Mouse (Mus musculus) lung, postnatal 0 days (tissue): Measurements from ENCODE around the gene Mt3. TPM values are rescaled to one million over a fixed set of nuclear protein-coding genes. Genes with fewer than 3 reads are reported as not detected.

Experiments
- ATAC-seq: fragments of 200-750 bp; cut with Nextera tagmentation; 2 replicates; pipeline ENCODE4 v1.8.0; 2017; ENCODE audit warnings: moderate library complexity
- DNase-seq: peaks from one replicate; pipeline ENCODE4 v3.0.0-alpha.2; 2016; ENCODE audit warnings: low spot score
- H3K27ac ChIP-seq: fragments of 300-500 bp; sonication (generic); 2 replicates; pipeline ENCODE4 v1.5.1; 2014; ENCODE audit warnings: antibody characterized with exemption, mild to moderate bottlenecking, low read length, mixed read lengths
- H3K27me3 ChIP-seq: fragments of 300-500 bp; sonication (generic); replicated peaks from 2 replicates; pipeline ENCODE4 v1.6.1; 2014; ENCODE audit warnings: low read length, mixed read lengths; ENCODE audit not compliant: insufficient read depth
- H3K36me3 ChIP-seq: fragments of 300-500 bp; sonication (generic); 2 replicates; pipeline ENCODE4 v1.6.1; 2014; ENCODE audit warnings: low read length, mixed read lengths; ENCODE audit not compliant: insufficient read depth
- H3K4me1 ChIP-seq: fragments of 300-500 bp; sonication (generic); 2 replicates; pipeline ENCODE4 v1.6.1; 2014; ENCODE audit warnings: antibody characterized with exemption, low read depth, low read length, mixed read lengths; ENCODE audit not compliant: insufficient read depth
- H3K4me2 ChIP-seq: fragments of 300-500 bp; sonication (generic); replicated peaks from 2 replicates; pipeline ENCODE4 v1.6.1; 2014; ENCODE audit warnings: low read depth, mild to moderate bottlenecking, low read length, moderate library complexity, mixed read lengths
- H3K4me3 ChIP-seq: fragments of 300-500 bp; sonication (generic); 2 replicates; pipeline ENCODE4 v1.5.1; 2014; ENCODE audit warnings: low read depth, low read length
- H3K9ac ChIP-seq: fragments of 300-500 bp; sonication (generic); replicated peaks from 2 replicates; pipeline ENCODE4 v1.6.1; 2014; ENCODE audit warnings: low read depth, mild to moderate bottlenecking
- H3K9me3 ChIP-seq: fragments of 300-500 bp; sonication (generic); 2 replicates; pipeline ENCODE4 v1.6.1; 2016; ENCODE audit warnings: low read length, mixed read lengths
- CTCF ChIP-seq: IDR thresholded peaks from 2 replicates; pipeline ENCODE4 v1.5.1; 2016; ENCODE audit warnings: antibody characterized with exemption, mild to moderate bottlenecking
- EP300 ChIP-seq: IDR thresholded peaks from 2 replicates; pipeline ENCODE4 v1.6.1; 2016; ENCODE audit warnings: antibody characterized with exemption, mild to moderate bottlenecking, control low read depth
- WGBS: fragments of 180-500 bp; shearing (Covaris S2); extraction: QIAGEN DNeasy Blood & Tissue Kit; methylation state at CpG from one replicate; pipeline ENCODE4 v1.1.7; 2014; 5-methylcytosine and 5-hydroxymethylcytosine counted together
- polyA plus RNA-seq: library from polyadenylated mRNA; unstranded; fragments of >200 nt; fragmentation: Nextera tagmentation; extraction: Ambion mirVana; gene quantifications from 2 replicates; pipeline ENCODE4 v1.2.1, GENCODE M21; 2015

Gene Mt3
- polyA plus RNA-seq, 1 experiment from 2014 or later = 2.6 TPM

DNA sequence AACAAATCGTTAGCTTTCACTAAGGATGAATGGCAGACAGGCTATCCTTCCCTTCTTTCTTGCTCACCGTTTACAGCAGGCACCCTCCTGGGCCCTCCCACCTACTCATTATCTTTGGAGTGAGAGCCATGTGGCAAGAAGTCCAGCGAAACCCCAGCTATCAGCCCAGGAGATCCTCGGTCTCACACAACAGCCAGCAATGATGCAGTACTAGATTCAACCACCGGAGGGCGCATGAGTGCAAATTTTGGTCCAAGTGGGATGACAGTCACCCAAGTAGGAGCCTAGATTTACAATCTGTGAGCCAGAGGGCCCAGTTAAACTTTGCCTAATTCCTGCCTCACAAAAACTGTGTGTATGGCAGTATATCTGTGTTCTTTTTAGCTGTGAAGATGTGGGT lies 14.8 kb downstream of the Mt3 start:
- Histone ChIP-seq H3K9ac (no peak overlapping the region), H3K4me2 (no peak overlapping the region), H3K27me3 (peaks cover 3% of the 10 kb centered on the region; the same call in 1 of the 2 replicates), H3K4me1 (peaks cover 5% of the 10 kb centered on the region; the same call in 1 of the 2 replicates), H3K36me3 (no peaks in the 10 kb centered on the region), H3K27ac (no peak overlapping the region), H3K9me3 (no peaks in the 10 kb centered on the region), H3K4me3 (no peak overlapping the region)
- ATAC-seq (peak; percentile 43; the same call in 1 of the 2 replicates), DNase-seq (peak; percentile 75)
- TF ChIP-seq EP300 = no peak
- peak; percentile 95 for TF ChIP-seq CTCF
- 6% methylated on average over 6 of the region's 6 CpGs for WGBS

DNA sequence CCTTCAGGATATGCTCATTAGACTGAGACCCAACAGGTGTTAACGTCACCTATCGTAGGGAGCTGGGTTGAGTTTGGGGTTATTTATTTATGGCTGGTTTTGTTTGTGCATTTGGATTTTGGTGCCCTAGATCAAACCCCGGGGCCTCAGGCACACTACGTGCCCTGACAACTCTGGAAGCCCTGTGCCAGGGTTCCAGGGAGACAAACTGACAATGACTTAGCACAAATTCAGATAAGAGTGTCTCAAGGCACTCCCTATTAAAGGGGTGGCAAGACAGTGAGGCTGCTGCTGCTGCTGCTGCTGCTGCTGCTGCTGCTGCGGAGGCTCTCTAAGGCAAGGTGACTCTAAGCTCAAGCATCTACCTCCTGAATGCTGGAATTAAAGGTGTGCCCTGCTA lies 17.1 kb downstream of the Mt3 start:
- DNase-seq = no peak
- H3K4me3 ChIP-seq = no peak overlapping the region
- H3K27ac ChIP-seq = no peak overlapping the region
- H3K9me3 ChIP-seq = no peaks in the 10 kb centered on the region
- WGBS = 86% methylated on average over 5 of the region's 5 CpGs
- H3K9ac ChIP-seq = no peak overlapping the region
- peaks cover 11% of the 10 kb centered on the region; the same call in 1 of the 2 replicates for H3K27me3 ChIP-seq
- H3K4me1 ChIP-seq = peaks cover 7% of the 10 kb centered on the region; the same call in 1 of the 2 replicates
- H3K4me2 ChIP-seq = no peak overlapping the region
- no peaks in the 10 kb centered on the region for H3K36me3 ChIP-seq
- ATAC-seq = no peak
- TF ChIP-seq CTCF = no peak
- no peak for TF ChIP-seq EP300

DNA sequence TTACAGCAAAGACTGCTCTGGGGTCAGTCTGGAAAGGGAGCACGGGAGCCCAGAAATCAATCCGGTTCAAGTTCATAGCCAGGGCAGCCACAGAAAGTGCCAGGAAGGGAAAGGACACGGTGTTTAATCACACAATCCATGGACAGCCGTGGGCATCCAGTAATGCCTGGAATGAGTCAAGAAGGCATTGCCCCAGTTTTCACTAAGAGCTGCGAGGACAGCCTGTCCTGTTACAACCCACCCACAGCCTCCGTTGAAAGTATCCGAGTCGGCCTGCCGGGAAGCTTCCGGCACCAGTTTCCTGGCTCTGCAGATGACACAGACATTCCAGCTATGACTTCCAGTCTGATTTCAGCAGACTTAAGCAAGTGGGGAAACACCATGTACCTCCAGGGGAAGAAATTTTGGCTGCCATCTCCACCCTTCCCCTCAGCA lies 18.9 kb downstream of the Mt3 start:
- 0 out of 2 replicates have a peak overlapping the region, but pooled peaks have one; percentile 47 for H3K27ac ChIP-seq
- no peaks in the 10 kb centered on the region for H3K9me3 ChIP-seq
- WGBS = 27% methylated on average over 10 of the region's 10 CpGs
- peak; percentile 25; the same call in 1 of the 2 replicates for ATAC-seq
- TF ChIP-seq EP300 (peak; percentile 84; the same call in 1 of the 2 replicates), CTCF (no peak)
- no peak overlapping the region for H3K9ac ChIP-seq
- no peaks in the 10 kb centered on the region for H3K36me3 ChIP-seq
- H3K4me1 ChIP-seq = peaks cover 7% of the 10 kb centered on the region; the same call in 1 of the 2 replicates
- peak; percentile 63 for DNase-seq
- H3K27me3 ChIP-seq = peaks cover 11% of the 10 kb centered on the region; the same call in 1 of the 2 replicates
- H3K4me2 ChIP-seq = peak overlapping the region; percentile 80
- peak overlapping the region; percentile 43 for H3K4me3 ChIP-seq

DNA sequence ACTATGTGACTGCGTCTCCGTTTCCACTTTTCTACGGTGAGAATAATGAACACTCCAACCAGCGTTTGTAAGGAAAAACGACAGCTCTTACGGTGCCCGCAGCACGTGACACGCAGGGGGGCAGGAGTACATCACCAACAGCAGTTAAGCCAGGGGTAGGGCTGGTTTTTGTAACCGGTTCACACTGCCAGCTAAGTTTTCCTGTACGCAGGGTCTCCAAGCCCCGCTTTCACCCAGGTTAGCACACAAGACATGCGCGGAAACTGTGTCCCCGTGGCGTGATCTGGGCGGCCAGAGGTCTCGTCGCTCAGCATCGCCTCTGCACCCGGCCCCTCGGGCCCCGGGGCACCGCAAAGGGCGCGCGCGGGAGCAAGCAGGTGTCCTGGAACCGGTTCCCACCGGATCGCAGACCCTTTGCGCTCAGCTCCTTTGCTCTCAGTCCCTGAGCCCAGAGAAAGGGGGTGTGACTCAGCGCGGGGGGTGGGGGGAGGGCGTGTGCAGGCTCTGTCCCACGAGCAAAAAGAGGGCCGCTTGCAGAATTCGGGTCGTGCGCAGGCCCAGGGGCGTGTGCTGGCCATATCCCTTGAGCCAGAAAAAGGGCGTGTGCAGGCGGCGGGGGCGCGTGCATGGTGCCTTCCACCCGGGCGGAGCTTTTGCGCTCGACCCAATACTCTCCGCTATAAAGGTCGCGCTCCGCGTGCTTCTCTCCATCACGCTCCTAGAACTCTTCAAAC lies 19.8 kb downstream of the Mt3 start, which contains the start of gene Mt2:
Gene Mt2, plus strand, starts transcription at position 590 of the 734 bp plus-strand sequence.
- peak; percentile 52 for TF ChIP-seq EP300
- TF ChIP-seq CTCF = no peak
- ATAC-seq (peak; percentile 85), DNase-seq (peak; percentile 85)
- H3K4me1 ChIP-seq = peaks cover 7% of the 10 kb centered on the region; the same call in 1 of the 2 replicates
- H3K27me3 ChIP-seq = peaks cover 11% of the 10 kb centered on the region; the same call in 1 of the 2 replicates
- WGBS = under 1% methylated on average over 55 of the region's 56 CpGs
- no peaks in the 10 kb centered on the region for H3K36me3 ChIP-seq
- H3K27ac ChIP-seq = peak within 1 kb of the TSS; percentile 54
- peak within 1 kb of the TSS; percentile 29; the same call in 1 of the 2 replicates for H3K9ac ChIP-seq
- H3K4me3 ChIP-seq = peak within 1 kb of the TSS; percentile 43
- H3K4me2 ChIP-seq = peak within 1 kb of the TSS; percentile 80
- H3K9me3 ChIP-seq = no peaks in the 10 kb centered on the region

DNA sequence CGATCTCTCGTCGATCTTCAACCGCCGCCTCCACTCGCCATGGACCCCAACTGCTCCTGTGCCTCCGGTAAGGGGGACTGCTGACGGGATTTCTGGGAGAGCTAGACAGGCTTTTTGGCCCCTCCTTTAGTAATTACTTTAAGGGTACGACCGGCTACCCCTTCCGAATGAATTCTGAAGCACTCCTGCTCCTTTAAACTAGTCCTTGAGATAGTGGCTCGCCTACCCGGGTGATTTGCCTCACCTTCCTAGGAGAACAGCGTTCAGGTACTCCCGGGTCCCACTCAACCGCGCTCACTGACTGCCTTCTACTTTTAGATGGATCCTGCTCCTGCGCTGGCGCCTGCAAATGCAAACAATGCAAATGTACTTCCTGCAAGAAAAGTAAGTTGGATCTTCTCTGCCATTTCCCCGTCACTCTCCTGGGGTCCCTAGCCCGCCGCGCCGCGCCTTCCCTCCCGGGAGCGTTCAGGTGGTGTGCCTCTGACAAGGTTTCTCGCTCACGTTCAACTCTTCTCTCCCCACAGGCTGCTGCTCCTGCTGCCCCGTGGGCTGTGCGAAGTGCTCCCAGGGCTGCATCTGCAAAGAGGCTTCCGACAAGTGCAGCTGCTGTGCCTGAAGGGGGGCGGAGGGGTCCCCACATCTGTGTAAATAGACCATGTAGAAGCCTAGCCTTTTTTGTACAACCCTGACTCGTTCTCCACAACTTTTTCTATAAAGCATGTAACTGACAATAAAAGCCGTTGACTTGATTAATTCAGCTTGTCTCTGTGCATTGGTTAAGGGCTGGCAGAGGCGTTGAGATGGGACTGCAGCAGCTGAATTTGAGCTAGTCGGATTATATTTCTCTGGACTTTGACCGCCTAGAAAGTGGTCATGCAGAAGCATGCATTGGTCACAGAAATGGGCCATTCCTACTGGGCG lies 20.7 kb downstream of the Mt3 start:
- DNase-seq (no peak), ATAC-seq (peak; percentile 37)
- no peak for TF ChIP-seq CTCF
- no peak for TF ChIP-seq EP300
- Histone ChIP-seq H3K9ac (peak overlapping the region; percentile 12; the same call in 1 of the 2 replicates), H3K36me3 (no peaks in the 10 kb centered on the region), H3K27ac (peak overlapping the region; percentile 35), H3K4me2 (peak overlapping the region; percentile 80), H3K27me3 (peaks cover 13% of the 10 kb centered on the region; the same call in 1 of the 2 replicates), H3K4me3 (peak overlapping the region; percentile 43), H3K9me3 (no peaks in the 10 kb centered on the region), H3K4me1 (peaks cover 7% of the 10 kb centered on the region; the same call in 1 of the 2 replicates)
- WGBS = 3% methylated on average over 39 of the region's 39 CpGs
